Mouse (Mus musculus) lung, embryonic 16.5 days (tissue): ENCODE measurements around the gene Tuba8. TPM values are rescaled to one million over a fixed set of nuclear protein-coding genes. Genes with fewer than 3 reads are reported as not detected.

Experiments
- ATAC-seq: fragments of 200-750 bp; cut with Nextera tagmentation; 2 replicates; pipeline ENCODE4 v1.8.0; 2017; ENCODE audit warnings: low read depth, mild to moderate bottlenecking, moderate library complexity
- H3K27ac ChIP-seq: fragments of 300-500 bp; sonication (generic); 2 replicates; pipeline ENCODE4 v1.5.1; 2014; ENCODE audit warnings: mild to moderate bottlenecking, control low read depth, low read length
- H3K27me3 ChIP-seq: fragments of 300-500 bp; sonication (generic); 2 replicates; pipeline ENCODE4 v1.6.1; 2014; ENCODE audit warnings: low read depth, low read length, mixed read lengths; ENCODE audit not compliant: control insufficient read depth, insufficient read depth
- H3K36me3 ChIP-seq: fragments of 300-500 bp; sonication (generic); 2 replicates; pipeline ENCODE4 v1.6.1; 2014; ENCODE audit warnings: low read length; ENCODE audit not compliant: control insufficient read depth, insufficient read depth
- H3K4me1 ChIP-seq: fragments of 300-500 bp; sonication (generic); replicated peaks from 2 replicates; pipeline ENCODE4 v1.6.1; 2014; ENCODE audit warnings: low read length, mixed read lengths; ENCODE audit not compliant: control insufficient read depth, insufficient read depth
- H3K4me2 ChIP-seq: fragments of 300-500 bp; sonication (generic); 2 replicates; pipeline ENCODE4 v1.6.1; 2014; ENCODE audit warnings: low read depth, low read length, control low read depth
- H3K4me3 ChIP-seq: fragments of 300-500 bp; sonication (generic); 2 replicates; pipeline ENCODE4 v1.5.1; 2014; ENCODE audit warnings: mild to moderate bottlenecking, low read length, control low read depth
- H3K9ac ChIP-seq: fragments of 300-500 bp; sonication (generic); 2 replicates; pipeline ENCODE4 v1.6.1; 2014; ENCODE audit warnings: low read length, control low read depth
- H3K9me3 ChIP-seq: fragments of 300-500 bp; sonication (generic); 2 replicates; pipeline ENCODE4 v1.6.1; 2016; ENCODE audit warnings: low read length; ENCODE audit not compliant: control insufficient read depth
- WGBS: fragments of 180-500 bp; shearing (Covaris S2); extraction: QIAGEN DNeasy Blood & Tissue Kit; methylation state at CpG from one replicate; pipeline ENCODE4 v1.1.7; 2014; 5-methylcytosine and 5-hydroxymethylcytosine counted together
- polyA plus RNA-seq: library from polyadenylated mRNA; unstranded; fragments of >200 nt; fragmentation: Nextera tagmentation; extraction: Ambion mirVana; gene quantifications from 2 replicates; pipeline ENCODE4 v1.2.1, GENCODE M21; 2015

Tuba8 gene
- polyA plus RNA-seq, 1 experiment from 2014 or later, result 16.9 TPM

GRCm38 (mm10) chr6:121212988-121213387 lies 2.5 kb downstream of the Tuba8 start:
- Histone ChIP-seq H3K27ac (peak overlapping the region; percentile 71), H3K9me3 (no peaks in the 10 kb centered on the region), H3K9ac (no peak overlapping the region), H3K4me1 (peaks cover 19% of the 10 kb centered on the region), H3K36me3 (no peaks in the 10 kb centered on the region), H3K4me3 (no peak overlapping the region), H3K4me2 (no peak overlapping the region), H3K27me3 (peaks cover 7% of the 10 kb centered on the region)
- 52% methylated on average over 4 of the region's 4 CpGs for WGBS
- ATAC-seq, result peak; percentile 39; the same call in 1 of the 2 replicates

- ATAC-seq, result no peak
- no peaks in the 10 kb centered on the region for H3K9me3 ChIP-seq
Measured at GRCm38 (mm10) chr6:121214221-121214620, 3.7 kb downstream of the Tuba8 start.

GRCm38 (mm10) chr6:121214667-121215330 lies 4.3 kb downstream of the Tuba8 start:
- ATAC-seq, result no peak
- Histone ChIP-seq H3K9ac (no peak overlapping the region), H3K36me3 (no peaks in the 10 kb centered on the region), H3K27ac (no peak overlapping the region), H3K4me1 (peaks cover 19% of the 10 kb centered on the region), H3K4me3 (no peak overlapping the region), H3K27me3 (peaks cover 7% of the 10 kb centered on the region), H3K4me2 (no peak overlapping the region), H3K9me3 (no peaks in the 10 kb centered on the region)
- 56% methylated on average over 8 of the region's 8 CpGs for WGBS

More at GRCm38 (mm10) chr6:121214221-121214620, 3.7 kb downstream of the Tuba8 start:
- H3K36me3 ChIP-seq, result no peaks in the 10 kb centered on the region
- 74% methylated on average over 5 of the region's 5 CpGs for WGBS
- H3K27ac ChIP-seq, result no peak overlapping the region
- no peak overlapping the region for H3K4me2 ChIP-seq
- peaks cover 7% of the 10 kb centered on the region for H3K27me3 ChIP-seq
- no peak overlapping the region for H3K4me3 ChIP-seq
- H3K4me1 ChIP-seq, result peaks cover 19% of the 10 kb centered on the region
- H3K9ac ChIP-seq, result no peak overlapping the region

- Histone ChIP-seq H3K27me3 (peaks cover 7% of the 10 kb centered on the region), H3K4me2 (no peak overlapping the region), H3K9ac (no peak overlapping the region), H3K36me3 (no peaks in the 10 kb centered on the region), H3K9me3 (no peaks in the 10 kb centered on the region), H3K27ac (no peak overlapping the region), H3K4me3 (no peak overlapping the region), H3K4me1 (peaks cover 19% of the 10 kb centered on the region)
- 60% methylated on average over 5 of the region's 5 CpGs for WGBS
- no peak for ATAC-seq
Measured at GRCm38 (mm10) chr6:121215336-121215735, 4.8 kb downstream of the Tuba8 start.

GRCm38 (mm10) chr6:121215896-121216295 lies 5.4 kb downstream of the Tuba8 start:
- Histone ChIP-seq H3K4me1 (peaks cover 19% of the 10 kb centered on the region), H3K4me2 (no peak overlapping the region), H3K36me3 (no peaks in the 10 kb centered on the region), H3K27me3 (peaks cover 5% of the 10 kb centered on the region), H3K9ac (no peak overlapping the region), H3K27ac (no peak overlapping the region), H3K9me3 (no peaks in the 10 kb centered on the region), H3K4me3 (no peak overlapping the region)
- 79% methylated on average over 6 of the region's 6 CpGs for whole genome bisulfite sequencing
- ATAC-seq, result no peak

GRCm38 (mm10) chr6:121216589-121217255 lies 6.2 kb downstream of the Tuba8 start:
- H3K9me3 ChIP-seq, result no peaks in the 10 kb centered on the region
- H3K4me3 ChIP-seq, result no peak overlapping the region
- 72% methylated on average over 5 of the region's 5 CpGs for WGBS
- H3K4me1 ChIP-seq, result peaks cover 11% of the 10 kb centered on the region; the same call in 1 of the 2 replicates
- ATAC-seq, result no peak
- no peak overlapping the region for H3K9ac ChIP-seq
- no peaks in the 10 kb centered on the region for H3K27me3 ChIP-seq
- H3K27ac ChIP-seq, result no peak overlapping the region
- H3K36me3 ChIP-seq, result no peaks in the 10 kb centered on the region
- no peak overlapping the region for H3K4me2 ChIP-seq

GRCm38 (mm10) chr6:121218002-121218401 lies 7.5 kb downstream of the Tuba8 start:
- ATAC-seq, result no peak
- no peaks in the 10 kb centered on the region for H3K9me3 ChIP-seq
- no peak overlapping the region for H3K27ac ChIP-seq
- no peak overlapping the region for H3K4me2 ChIP-seq
- H3K4me1 ChIP-seq, result peaks cover 9% of the 10 kb centered on the region; the same call in 1 of the 2 replicates
- H3K27me3 ChIP-seq, result no peaks in the 10 kb centered on the region
- no peak overlapping the region for H3K9ac ChIP-seq
- H3K4me3 ChIP-seq, result no peak overlapping the region
- WGBS, result 79% methylated on average over 7 of the region's 7 CpGs
- H3K36me3 ChIP-seq, result no peaks in the 10 kb centered on the region

GRCm38 (mm10) chr6:121219406-121219805 lies 8.9 kb downstream of the Tuba8 start:
- Histone ChIP-seq H3K9ac (no peak overlapping the region), H3K4me2 (no peak overlapping the region), H3K4me1 (peaks cover 7% of the 10 kb centered on the region; the same call in 1 of the 2 replicates), H3K9me3 (no peaks in the 10 kb centered on the region), H3K27ac (no peak overlapping the region), H3K27me3 (no peaks in the 10 kb centered on the region), H3K4me3 (no peak overlapping the region), H3K36me3 (no peaks in the 10 kb centered on the region)
- WGBS, result 73% methylated on average over 4 of the region's 4 CpGs
- ATAC-seq, result no peak

- no peak overlapping the region for H3K27ac ChIP-seq
Measured at GRCm38 (mm10) chr6:121220181-121220580, 9.7 kb downstream of the Tuba8 start.

More at GRCm38 (mm10) chr6:121220181-121220580, 9.7 kb downstream of the Tuba8 start:
- WGBS, result 87% methylated on average over 10 of the region's 10 CpGs
- H3K27me3 ChIP-seq, result no peaks in the 10 kb centered on the region
- no peak overlapping the region for H3K4me3 ChIP-seq
- H3K4me1 ChIP-seq, result peaks cover 2% of the 10 kb centered on the region; the same call in 1 of the 2 replicates
- no peak overlapping the region for H3K9ac ChIP-seq
- H3K4me2 ChIP-seq, result no peak overlapping the region
- ATAC-seq, result no peak
- no peaks in the 10 kb centered on the region for H3K9me3 ChIP-seq
- H3K36me3 ChIP-seq, result no peaks in the 10 kb centered on the region
